Mouse (Mus musculus) heart, adult 18-20 months (tissue): ENCODE data around the gene Chchd1. TPM values are rescaled to one million over a fixed set of nuclear protein-coding genes. Genes with fewer than 3 reads are reported as not detected.

ENCODE experiments used
- DNase-seq, 2 experiments: peaks; one replicate each; pipeline ENCODE4 v3.0.0; 2021 to 2022; ENCODE audit warnings: mixed read lengths in 1 of 2
- microRNA-seq, 2 experiments: library from miRNA; unstranded; fragments of <30 nt; microRNA quantifications; one replicate each; pipeline ENCODE4 v1.2.0; 2022
- total RNA-seq, 2 experiments: library from RNA; stranded (reverse); gene quantifications; 2 replicates each; pipeline ENCODE4 v1.2.3; 2021

Chchd1 gene
- total RNA-seq, 2 experiments from 2014 or later: 108 to 122 TPM

DNA sequence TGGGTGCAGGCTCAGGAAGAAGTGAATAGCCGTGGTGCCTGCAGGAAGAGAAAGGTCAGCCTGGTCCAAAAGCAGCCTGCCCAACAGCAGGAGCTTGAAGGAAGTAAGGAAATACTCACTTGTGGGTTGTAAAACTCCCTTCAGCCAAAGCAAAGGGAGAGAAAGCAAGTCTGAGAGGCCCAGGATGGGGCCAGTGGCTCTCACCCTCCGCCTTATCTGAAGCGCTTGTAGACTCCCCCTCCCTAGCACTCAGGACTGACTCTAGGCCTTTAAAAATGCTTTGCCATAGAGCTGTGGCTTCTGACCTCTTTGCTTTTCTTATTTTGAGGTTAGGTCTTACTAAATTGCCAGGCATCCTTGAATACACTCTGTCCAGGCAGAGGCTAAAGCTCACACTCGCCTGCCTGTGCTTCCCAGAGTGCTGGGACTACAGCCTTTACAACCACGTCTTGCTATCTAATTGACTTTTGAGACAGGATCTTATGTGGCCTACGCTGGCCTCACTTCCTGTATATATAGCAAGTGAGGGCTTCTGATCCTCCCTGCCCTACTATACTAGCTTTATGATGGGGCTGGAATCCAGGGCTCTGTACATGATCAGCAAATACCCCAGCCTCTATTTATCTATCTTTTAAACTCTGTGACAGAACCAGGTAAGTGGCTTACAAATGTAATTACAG lies 23.0 kb downstream of the Chchd1 start:
- DNase-seq: no peak

DNA sequence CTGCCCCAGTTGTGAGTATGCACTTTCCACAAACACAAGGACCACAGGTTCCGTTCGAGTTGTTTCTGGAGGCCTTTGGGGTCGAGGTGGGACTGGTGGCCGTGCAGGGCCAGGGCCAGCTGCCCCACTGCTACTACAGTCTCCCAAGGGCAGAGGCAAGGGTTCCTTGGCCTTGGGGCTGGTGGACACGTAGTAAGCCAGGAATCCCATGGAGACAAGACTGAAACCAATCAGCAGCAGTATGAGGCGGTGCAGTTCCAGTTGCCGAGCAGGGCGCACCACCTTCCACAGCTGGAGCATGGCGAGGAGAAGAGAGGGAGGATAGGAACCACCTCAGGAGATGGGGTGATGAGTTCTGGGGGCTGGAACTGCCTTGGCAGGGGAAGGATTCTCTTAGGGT lies 27.1 kb downstream of the Chchd1 start:
- DNase-seq: no peak

- peak in 1 of 2 experiments; percentile 57 for DNase-seq
These were observed 28.2 kb downstream of the Chchd1 start for GRCm38 (mm10) chr14:20730853-20731602.

- no peak for DNase-seq
These were observed 30.5 kb downstream of the Chchd1 start for GRCm38 (mm10) chr14:20733041-20733951.

- peak; percentile 91 to 94 for DNase-seq
These were observed 31.4 kb downstream of the Chchd1 start, which contains the start of gene Ndst2 for GRCm38 (mm10) chr14:20733952-20734774. Gene Ndst2 (minus strand): TSS chr14:20734562.

GRCm38 (mm10) chr14:20735052-20735451 lies 32.2 kb downstream of the Chchd1 start:
- no peak for DNase-seq

DNA sequence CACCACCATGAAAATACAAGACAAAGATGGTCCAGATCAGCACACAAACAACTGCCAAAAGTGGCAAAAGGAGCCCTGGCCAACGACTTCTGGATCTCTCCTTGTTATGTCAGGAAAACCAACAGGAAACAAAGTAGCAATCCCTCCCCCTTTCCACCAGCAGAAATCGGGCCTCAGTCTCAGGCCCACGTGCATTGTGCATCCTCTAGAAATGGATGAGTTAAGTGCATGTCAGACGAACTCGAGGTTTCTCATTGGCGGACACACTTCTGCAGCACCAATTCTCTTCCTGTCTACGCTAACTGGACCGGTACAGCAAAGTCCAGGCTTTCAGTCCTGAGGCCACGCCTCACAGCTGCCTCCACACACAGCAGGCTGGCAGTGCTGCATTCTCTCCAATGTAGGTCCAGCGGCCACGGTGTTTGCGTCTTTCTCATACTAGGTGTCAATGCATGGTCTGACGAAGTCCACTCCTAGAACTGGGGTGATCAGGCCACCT lies 33.1 kb downstream of the Chchd1 start:
- no peak for DNase-seq

DNA sequence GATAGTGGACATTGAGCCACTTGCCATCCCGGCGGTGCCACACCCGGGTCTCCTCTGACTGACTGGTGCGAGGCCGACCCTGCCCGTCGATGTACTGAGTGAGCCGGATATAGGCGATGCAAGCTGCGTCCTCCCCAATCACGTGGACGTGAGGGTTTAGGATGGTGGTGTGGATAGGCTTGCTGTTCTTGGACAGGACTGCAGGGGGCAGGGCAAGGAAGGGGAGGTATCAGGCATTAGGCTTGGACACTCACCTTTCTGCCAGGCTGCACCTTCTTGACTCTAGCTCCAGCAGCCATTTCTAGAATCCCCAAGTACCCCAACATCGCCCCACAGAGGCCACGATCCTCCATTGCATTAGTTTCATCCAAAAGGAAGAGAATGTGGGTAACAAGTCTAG lies 34.5 kb downstream of the Chchd1 start:
- DNase-seq: peak; percentile 65 to 77

GRCm38 (mm10) chr14:20738511-20738910 lies 35.7 kb downstream of the Chchd1 start:
- DNase-seq: no peak

DNA sequence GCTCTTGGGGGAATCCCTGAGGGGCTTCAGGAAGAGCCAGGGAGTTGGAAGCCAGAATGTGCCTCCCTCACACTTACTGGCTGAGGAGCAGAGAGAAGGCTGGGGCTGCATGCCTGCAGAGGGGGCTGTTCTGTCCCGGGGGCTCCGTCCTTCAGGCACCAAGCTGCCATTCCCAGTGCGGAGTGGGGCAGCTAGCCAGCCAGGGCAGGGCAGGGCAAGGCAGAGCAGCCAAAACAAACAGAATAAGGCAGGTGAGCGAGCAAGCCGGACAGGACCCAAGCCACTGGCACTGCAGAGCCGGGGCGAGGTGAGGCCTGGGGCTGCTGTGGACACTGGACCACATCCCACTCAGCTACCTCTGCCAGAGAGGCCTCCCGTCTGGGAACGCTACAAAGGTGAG lies 38.5 kb downstream of the Chchd1 start:
- no peak for DNase-seq

DNA sequence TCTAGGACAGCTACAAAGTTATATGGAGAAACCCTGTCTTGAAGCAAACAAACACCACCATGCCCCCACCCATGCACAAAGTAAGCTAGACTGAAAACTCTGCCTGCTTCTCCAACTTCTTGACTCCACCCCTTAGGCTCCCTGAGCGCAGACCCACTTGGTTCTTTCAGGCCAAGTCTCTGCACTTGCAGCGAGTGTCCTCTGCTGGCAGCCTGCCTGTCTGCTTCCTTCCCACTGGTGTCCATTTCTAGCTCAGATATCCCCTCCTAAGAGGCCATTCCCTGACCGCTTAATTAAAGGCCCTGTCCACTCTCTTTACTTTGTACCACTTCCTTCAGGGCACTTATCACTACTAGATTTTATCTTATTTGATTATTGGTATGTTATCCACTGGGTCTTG lies 40.8 kb downstream of the Chchd1 start:
- DNase-seq: no peak

DNA sequence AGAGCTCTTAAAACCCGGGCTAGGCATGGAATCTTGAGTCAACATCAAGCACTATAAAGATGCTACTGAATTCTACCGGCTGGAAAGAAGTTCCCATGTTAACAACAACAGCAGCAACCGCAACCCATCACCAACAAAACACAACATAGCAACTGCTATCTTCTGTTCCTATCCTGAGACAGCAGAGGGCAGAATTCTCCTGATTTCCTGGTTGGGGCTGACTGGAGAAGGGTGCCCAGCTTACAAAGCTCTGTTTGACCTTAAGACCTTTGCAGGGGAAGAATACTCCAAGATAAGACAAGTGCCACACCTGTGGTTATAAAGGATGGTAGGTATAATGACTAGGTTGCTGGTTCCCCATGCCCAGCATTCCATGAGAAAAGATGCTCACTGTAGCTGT lies 44.1 kb downstream of the Chchd1 start:
- no peak for DNase-seq

DNA sequence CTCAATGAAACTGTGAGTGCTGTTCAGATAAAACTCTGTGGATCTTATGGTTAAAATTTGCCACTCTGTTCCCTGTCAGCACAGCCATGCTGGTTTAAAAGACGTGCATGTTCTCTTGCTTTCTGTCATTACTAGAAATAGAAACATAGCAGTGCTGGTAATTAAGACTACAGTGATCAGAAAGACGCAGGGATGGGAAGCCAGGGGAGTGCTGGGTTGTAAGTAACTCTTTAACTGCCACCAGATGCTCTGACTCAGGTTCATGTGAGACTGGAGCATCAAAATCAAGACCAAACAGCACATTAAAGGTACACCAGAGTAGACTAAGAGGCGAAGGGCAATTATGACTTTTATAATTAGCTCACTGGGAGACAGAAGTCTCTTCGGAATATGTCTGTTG lies 45.6 kb downstream of the Chchd1 start:
- no peak for DNase-seq

GRCm38 (mm10) chr14:20749494-20750051 lies 46.8 kb downstream of the Chchd1 start:
- no peak for DNase-seq

GRCm38 (mm10) chr14:20750503-20750902 lies 47.7 kb downstream of the Chchd1 start:
- DNase-seq: no peak

DNA sequence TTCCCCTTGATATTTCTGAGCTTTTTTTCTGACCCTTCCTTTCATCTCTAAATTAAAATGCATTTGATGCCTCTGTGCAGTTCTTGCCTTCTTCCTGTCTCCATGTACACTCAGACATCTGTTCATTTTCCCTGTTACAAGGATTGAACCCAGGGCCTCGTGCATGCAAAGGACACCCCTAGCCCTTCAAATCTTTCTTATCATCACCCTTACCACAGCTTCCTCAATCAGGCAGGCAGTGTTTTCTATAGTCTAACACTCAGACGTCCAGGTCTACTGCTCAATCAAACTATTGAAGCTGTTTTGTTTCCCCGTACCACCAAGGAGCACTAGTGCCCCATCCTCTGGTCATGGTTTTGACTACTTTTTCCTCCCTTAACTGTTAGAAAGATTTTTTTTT lies 51.0 kb downstream of the Chchd1 start:
- no peak for DNase-seq

Small RNA genes within 50 kb of the gene (microRNA-seq; reads per million reads assigned to microRNA genes)
- 0.54 to 0.76 reads per million in 2 experiments for gene Mir6946

Other genes with a start within 250 kb of the Chchd1 start
- gene Anxa7, start 222.9 kb upstream of the Chchd1 start, total RNA-seq: 10 to 100 TPM; 51.3 to 54.3 TPM
- gene Mss51, start 206.1 kb upstream of the Chchd1 start, total RNA-seq: under 1 TPM; 0.36 to 0.42 TPM
- 10 to 100 TPM; 66.3 to 67.5 TPM for gene Ppp3cb, start 156.4 kb upstream of the Chchd1 start, total RNA-seq
- gene Usp54, start 61.9 kb upstream of the Chchd1 start, total RNA-seq: 10 to 100 TPM; 12.0 to 14.4 TPM
- under 1 TPM; 0.35 to 0.54 TPM for gene Myoz1, start 46.5 kb upstream of the Chchd1 start, total RNA-seq
- 10 to 100 TPM; 87.3 to 87.9 TPM for gene Synpo2l, start 34.7 kb upstream of the Chchd1 start, total RNA-seq
- gene Sec24c, start 28.7 kb upstream of the Chchd1 start, total RNA-seq: 10 to 100 TPM; 95.8 to 97.9 TPM
- 1 to 10 TPM; 4.6 to 6.1 TPM for gene Fut11, start 8.0 kb upstream of the Chchd1 start, total RNA-seq
- 10 to 100 TPM; 28.5 to 36.0 TPM for gene Zswim8, start 4.5 kb downstream of the Chchd1 start, total RNA-seq
- 1 to 10 TPM; 6.4 to 8.3 TPM for gene Ndst2, start 31.6 kb downstream of the Chchd1 start, total RNA-seq
- 10 to 100 TPM; 43.8 to 47.7 TPM for gene Camk2g, start 91.1 kb downstream of the Chchd1 start, total RNA-seq
- 1 to 10 TPM; 3.8 to 4.0 TPM for gene Plau, start 133.7 kb downstream of the Chchd1 start, total RNA-seq
- gene Vcl, start 226.4 kb downstream of the Chchd1 start, total RNA-seq: 100 to 1,000 TPM; 105 to 116 TPM